Mouse (Mus musculus): ENCODE data around the gene Cacna1g.
A peak's percentile ranks its signal among the peaks of the same experiment; 100 is the strongest.

The Cacna1g gene

GRCm38 (mm10) chr11:94473707-94474543 lies at the start of gene Cacna1g:
TSS of gene Cacna1g (minus strand) at chr11:94474198.
- peak; percentile 81 for DNase-seq (ENCODE audit: low spot score)

- DNase-seq (ENCODE audit: low spot score), result peak; percentile 49
Observed at GRCm38 (mm10) chr11:94521219-94521843, 47.3 kb upstream of the Cacna1g start, which contains the start of gene Mycbpap. TSS of gene Mycbpap (minus strand) at chr11:94521742.

GRCm38 (mm10) chr11:94513452-94513851 lies 39.5 kb upstream of the Cacna1g start:
- no peak for DNase-seq (ENCODE audit: low spot score)

- no peak for DNase-seq (ENCODE audit: low spot score)
Observed at GRCm38 (mm10) chr11:94508976-94509375, 35.0 kb upstream of the Cacna1g start.

GRCm38 (mm10) chr11:94501482-94501881 lies 27.5 kb upstream of the Cacna1g start:
- no peak for DNase-seq (ENCODE audit: low spot score)

DNA sequence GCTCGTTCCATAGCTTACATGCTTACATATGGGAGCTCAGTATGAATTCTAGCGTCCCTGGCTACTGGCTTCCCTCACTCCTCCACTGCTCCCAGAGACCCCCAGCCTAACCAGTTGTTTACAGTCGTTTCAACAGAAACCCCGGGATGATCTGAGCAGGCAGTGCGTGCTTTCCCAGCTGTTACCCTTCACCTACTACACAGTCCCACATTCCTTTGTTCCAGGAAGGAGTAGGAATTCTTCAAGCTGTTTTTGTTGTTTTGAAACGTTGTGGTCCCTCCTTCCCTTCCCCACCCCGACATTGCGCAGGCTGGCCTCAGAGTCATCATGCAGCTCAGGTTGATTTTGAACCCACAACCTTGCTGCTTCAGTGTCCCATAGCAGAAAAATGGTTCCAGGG lies 26.4 kb upstream of the Cacna1g start:
- DNase-seq (ENCODE audit: low spot score), result no peak

GRCm38 (mm10) chr11:94499661-94500152 lies 25.7 kb upstream of the Cacna1g start, which contains the start of gene Epn3:
TSS of gene Epn3 (minus strand) at chr11:94499974.
- DNase-seq (ENCODE audit: low spot score), result peak; percentile 29

DNA sequence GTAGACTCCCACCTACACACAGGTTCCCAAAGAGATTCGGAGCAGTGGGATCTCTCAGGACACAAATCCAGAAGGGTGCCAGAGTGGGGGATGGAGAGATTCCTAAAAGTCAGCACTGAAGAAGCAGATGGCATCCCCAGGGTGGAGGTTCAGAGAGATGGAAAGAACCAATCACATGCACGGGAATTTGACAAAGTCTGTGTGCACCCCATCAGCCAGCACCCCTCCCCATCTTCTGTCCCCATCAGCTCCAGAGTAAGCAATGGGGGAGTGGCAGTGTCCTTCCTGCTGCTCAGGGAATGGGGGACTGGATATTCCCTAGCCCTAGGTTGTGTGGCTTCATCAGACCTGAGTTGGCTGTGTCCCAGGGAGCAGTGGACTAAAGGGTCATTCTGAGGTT lies 25.0 kb upstream of the Cacna1g start:
- DNase-seq (ENCODE audit: low spot score), result no peak

GRCm38 (mm10) chr11:94498093-94498996 lies 24.3 kb upstream of the Cacna1g start:
- DNase-seq (ENCODE audit: low spot score), result peak; percentile 73

GRCm38 (mm10) chr11:94495415-94495814 lies 21.4 kb upstream of the Cacna1g start:
- DNase-seq (ENCODE audit: low spot score), result no peak

- DNase-seq (ENCODE audit: low spot score), result no peak
Observed at GRCm38 (mm10) chr11:94491749-94492099, 17.7 kb upstream of the Cacna1g start.

DNA sequence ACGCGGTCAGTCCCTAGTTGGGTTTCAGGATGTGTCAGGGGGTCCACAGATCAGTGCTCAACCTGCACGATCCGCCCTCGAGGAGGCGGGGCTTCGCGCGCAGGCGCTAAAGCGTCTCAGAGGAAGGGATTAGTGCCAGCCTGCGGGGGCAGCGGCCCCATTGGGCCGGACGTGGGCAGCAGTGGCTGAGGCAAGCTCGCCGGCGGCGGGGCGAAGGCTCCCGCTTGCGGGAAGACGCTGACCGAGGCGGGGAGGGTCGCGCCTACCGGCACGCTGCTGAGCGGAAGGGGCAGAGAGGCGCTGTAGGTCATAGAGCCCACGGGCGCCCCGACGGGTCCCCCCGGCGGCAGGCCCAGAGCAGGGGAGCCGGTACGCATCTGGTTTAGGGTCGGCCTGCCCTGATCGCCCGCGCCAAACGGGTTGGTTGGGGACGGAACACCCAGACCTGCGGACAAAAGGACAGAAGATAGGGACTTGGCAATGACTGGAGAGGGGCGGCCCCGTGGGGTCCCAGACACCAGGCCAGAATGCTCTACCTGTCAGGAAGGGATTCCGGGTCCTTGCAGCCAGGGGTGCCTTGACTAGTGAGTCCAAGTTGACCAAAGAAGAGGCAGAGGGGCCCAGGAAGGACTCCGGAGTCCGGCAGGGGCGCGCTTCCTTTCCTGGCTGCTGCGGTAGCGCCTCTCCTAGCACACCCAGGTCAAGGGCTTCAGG lies 17.2 kb upstream of the Cacna1g start:
- peak; percentile 41 for DNase-seq (ENCODE audit: low spot score)

GRCm38 (mm10) chr11:94489745-94490144 lies 15.7 kb upstream of the Cacna1g start:
- peak; percentile 33 for DNase-seq (ENCODE audit: low spot score)

DNA sequence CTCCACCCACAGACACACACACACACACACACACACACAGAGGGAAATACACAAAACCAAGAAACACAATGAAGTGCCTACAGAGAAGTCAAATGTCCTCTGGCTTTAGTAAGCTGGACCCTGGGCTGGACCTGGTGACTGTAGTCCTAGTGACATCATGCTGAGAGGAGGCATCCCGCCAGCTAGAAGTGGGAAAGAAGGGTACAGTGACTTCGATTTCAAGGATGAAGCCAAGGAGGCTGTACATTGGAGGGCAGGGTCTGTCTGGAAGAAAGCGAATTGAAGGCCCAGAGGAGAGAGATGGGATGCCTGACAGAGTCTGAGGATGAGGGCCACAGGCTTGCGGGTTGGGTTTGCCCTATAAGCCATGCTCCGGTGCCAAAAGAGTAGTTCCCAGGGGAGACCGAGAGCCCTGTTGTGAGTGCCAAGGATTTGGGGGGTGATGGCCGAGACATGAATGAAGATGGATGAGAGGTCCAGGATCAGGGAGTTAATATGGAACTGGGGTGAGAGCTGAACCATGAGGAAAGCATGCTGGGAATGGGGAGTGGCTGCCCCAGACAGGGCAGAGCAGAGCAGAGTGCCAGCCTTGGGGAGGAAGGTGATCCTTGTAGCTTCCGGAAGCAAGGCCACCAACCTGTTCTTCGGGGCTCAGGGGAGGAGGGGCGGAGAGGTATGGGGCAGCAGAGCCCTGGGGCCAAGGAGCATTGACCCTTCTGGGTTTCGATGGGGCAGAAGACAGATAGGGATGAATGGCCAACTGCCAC lies 15.0 kb upstream of the Cacna1g start:
- no peak for DNase-seq (ENCODE audit: low spot score)

GRCm38 (mm10) chr11:94486001-94486400 lies 12.0 kb upstream of the Cacna1g start, which contains the start of gene Spata20:
TSS of gene Spata20 (minus strand) at chr11:94486179.
- peak; percentile 68 for DNase-seq (ENCODE audit: low spot score)

GRCm38 (mm10) chr11:94485223-94485622 lies 11.2 kb upstream of the Cacna1g start:
- DNase-seq (ENCODE audit: low spot score), result no peak

DNA sequence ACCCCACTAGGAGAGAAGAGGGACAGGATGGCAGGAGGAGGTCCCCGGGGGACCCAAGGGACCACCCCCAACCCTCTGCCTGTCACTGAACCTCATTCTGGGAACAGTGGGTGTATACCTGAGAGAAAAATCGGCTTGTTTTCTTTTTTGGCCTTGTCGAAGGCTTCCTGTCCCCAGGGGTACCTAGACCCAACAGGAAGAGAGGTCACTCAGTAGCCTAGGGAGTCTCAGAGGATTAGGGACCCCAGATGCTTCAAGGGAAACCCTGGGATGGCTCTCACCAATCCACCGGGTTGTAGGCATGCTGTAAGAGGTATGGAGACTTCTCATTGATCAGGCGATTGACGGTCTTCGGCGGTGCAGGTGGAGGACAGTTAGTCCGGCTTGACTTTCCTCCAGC lies 10.6 kb upstream of the Cacna1g start:
- no peak for DNase-seq (ENCODE audit: low spot score)

GRCm38 (mm10) chr11:94483921-94484320 lies 9.9 kb upstream of the Cacna1g start:
- DNase-seq (ENCODE audit: low spot score), result no peak

- no peak for DNase-seq (ENCODE audit: low spot score)
Observed at GRCm38 (mm10) chr11:94483436-94483835, 9.4 kb upstream of the Cacna1g start.

GRCm38 (mm10) chr11:94482738-94483137 lies 8.7 kb upstream of the Cacna1g start:
- no peak for DNase-seq (ENCODE audit: low spot score)

DNA sequence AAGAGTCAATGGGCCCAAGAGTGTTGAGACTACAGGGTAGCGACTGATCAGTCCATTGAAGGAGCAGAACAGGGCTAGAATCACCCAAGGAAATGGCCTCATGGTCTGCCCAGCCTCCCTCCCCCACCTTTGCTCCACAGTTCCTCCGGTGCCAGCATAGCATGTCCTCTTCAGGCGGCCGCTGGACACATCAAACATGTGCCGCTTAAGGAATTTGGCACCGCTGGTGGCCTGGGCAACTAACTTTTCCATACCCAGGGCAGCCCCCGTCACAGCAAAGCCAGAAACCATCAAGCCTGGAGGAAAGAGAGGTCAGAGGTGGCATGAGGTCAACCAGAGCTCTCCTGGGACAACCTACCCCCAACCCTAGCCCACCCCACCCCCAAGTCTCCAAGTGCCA lies 8.0 kb upstream of the Cacna1g start:
- DNase-seq (ENCODE audit: low spot score), result no peak

All from testis, postnatal 14 days (tissue).